Mouse (Mus musculus) left cerebral cortex, adult 2 months (tissue): Measurements from ENCODE around the gene Oat. TPM values are rescaled to one million over a fixed set of nuclear protein-coding genes. Genes with fewer than 3 reads are reported as not detected.

Experiments
- DNase-seq, 2 experiments: peaks; one replicate each; pipeline ENCODE4 v3.0.0; 2021 to 2022; ENCODE audit warnings: low spot score in 2 of 2, mixed read lengths in 1 of 2; ENCODE audit errors: extremely low spot score in 1 of 2
- H3K27ac ChIP-seq: fragments of 200-600 bp; 2 replicates; pipeline ENCODE4 v1.8.1; 2022
- H3K4me3 ChIP-seq: fragments of 200-600 bp; 2 replicates; pipeline ENCODE4 v1.8.1; 2022
- CTCF ChIP-seq: fragments of 200-600 bp; IDR thresholded peaks from 2 replicates; pipeline ENCODE4 v1.8.1; 2022; ENCODE audit warnings: antibody characterized with exemption, mild to moderate bottlenecking, moderate library complexity
- intact Hi-C: fragments of 180-260 bp; cut with DNase I; formaldehyde crosslinking; loops from one replicate; pipeline ENCODE4 v1.15.1; 2025
- total RNA-seq, 2 experiments: library from RNA; stranded (reverse); gene quantifications; 2 replicates each; pipeline ENCODE4 v1.2.3; 2021

The Oat gene
- total RNA-seq, 2 experiments from 2014 or later, result 83.8 to 83.9 TPM

DNA sequence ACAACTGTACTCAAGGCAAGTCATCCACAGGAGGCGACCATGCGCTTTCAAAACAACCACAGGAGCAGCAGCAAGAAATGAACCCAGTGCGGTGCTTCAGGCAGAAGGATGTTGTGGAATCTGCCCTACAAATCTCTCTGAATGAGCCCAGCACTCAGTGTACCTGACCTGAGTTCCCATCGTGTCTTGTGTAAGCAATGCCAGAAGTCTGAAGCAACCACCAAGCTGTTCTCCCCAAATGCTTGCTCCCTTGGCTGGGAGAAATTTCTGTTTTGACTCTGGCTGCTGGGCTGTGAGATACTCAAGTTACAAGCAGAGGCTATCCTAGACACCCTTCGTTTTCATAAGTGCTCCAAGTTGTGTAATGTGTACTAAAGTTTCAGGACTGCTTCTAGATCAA is 29.5 kb upstream of the Oat start:
- no peak for TF ChIP-seq CTCF
- Histone ChIP-seq H3K27ac (no peak overlapping the region), H3K4me3 (no peak overlapping the region)
- intact Hi-C loops, result no loop called here
- DNase-seq, result no peak

DNA sequence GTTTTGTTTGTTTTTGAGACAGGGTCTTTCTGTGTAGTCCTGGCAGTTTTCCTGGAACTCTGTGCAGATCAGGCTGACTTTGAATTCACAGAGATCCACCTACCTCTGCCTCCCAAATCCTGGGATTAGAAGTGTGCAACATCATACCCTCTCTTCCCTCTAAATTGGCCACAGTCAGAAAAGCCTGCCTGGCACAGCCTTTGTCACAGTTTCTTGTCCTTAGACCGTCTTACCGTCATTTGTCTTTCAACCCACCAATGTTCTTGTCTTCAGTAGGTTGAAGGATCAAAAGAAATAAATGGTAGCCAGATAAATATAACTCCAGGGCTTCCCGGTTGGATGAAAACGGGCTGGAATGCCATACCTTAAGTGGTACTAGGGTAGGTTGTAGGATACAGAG is 28.5 kb upstream of the Oat start:
- no peak overlapping the region for H3K27ac ChIP-seq
- H3K4me3 ChIP-seq, result no peak overlapping the region
- TF ChIP-seq CTCF, result no peak
- DNase-seq, result no peak
- intact Hi-C loops, result no loop called here

DNA sequence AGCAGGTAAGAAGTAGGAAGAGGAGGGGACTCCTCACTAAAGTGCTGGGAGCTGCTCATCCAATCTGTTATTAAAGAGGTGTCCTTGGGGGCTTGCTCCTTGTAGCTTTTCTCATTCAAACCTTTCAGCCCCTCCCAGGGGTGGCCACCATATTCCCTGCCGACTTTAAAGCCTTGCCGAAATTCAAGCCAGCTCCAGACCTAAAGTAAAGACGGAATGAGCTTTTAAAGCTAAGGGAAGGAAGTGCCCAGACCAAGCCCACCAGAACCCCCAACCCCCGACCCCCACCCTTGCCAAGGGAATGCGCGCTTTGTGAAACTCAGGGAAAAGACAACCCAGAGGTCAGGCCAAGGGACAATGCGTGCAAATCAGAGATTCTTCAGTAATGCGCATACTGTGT is 24.7 kb upstream of the Oat start:
- no peak for TF ChIP-seq CTCF
- DNase-seq, result no peak
- intact Hi-C loops, result no loop called here
- no peak overlapping the region for H3K27ac ChIP-seq
- no peak overlapping the region for H3K4me3 ChIP-seq

DNA sequence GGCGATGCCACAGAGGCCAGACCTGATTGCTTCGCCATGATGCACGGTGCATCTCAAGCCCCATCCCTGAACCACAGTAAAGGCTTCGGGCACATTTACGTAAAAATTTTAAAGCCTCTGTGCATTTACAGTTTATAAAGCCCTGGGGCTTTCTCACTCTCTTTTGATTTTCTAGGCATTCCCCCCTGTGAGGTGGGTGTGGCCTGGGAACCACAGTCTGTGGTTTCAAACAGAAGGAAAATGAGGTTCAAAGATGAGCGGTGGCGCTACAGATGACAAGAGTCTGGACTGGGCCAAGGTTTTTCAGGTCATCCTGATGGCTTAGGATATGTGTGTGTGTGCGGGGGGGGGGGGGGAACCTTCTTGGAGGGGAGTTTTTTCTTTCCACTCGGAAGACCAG is 23.8 kb upstream of the Oat start:
- no peak for TF ChIP-seq CTCF
- Histone ChIP-seq H3K27ac (no peak overlapping the region), H3K4me3 (no peak overlapping the region)
- DNase-seq, result no peak
- intact Hi-C loops, result no loop called here

DNA sequence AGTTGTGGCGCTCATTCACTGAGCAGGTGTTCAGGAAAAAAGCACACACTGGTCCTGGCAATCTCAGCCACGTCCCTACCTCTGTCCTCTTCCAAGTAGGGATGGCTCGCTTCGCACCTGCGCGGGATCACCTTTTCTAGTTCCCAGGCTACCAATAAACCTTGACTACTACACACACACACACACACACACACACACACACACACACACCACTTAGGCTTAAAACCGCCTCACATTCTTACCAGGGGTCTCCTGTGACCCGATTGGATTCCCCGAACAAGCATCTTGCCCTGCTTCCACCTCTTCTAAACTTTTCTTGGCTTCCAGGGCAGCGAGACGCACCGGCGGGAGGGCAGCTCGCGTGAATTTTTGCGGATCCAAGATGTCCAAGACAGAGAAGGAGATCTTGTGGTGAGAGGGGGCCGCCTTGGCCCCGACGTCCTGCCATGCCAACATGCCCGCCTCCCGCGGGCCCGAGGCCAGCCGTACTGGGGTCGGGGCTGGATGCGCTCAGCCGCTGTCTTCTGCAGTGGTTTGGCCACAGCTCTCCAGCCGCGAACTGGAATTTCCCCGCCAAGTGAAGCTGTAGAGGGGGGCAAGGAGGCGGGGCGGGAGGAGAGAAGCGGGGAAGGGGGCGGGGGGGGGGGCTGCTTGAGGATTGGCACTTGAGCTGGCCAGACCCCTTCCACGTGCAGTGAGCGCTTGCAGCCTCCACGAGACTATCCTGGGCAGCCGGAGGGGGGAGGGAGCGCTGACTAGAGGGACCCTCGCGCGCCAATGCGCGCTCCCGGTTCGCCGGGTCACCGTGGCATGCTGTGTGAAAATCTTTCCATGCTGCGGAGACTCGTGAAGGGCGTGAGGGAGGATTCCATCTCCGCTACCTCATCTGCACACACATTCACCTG is 23.1 kb upstream of the Oat start, which contains the start of gene Nkx1-2:
Nkx1-2 (minus strand) TSS at position 567 of the 905 bp plus-strand sequence.
- TF ChIP-seq CTCF, result no peak
- no peak for DNase-seq
- no peak within 1 kb of the TSS for H3K27ac ChIP-seq
- intact Hi-C loops, result no loop called here
- H3K4me3 ChIP-seq, result no peak within 1 kb of the TSS; the same call in 1 of the 2 replicates

DNA sequence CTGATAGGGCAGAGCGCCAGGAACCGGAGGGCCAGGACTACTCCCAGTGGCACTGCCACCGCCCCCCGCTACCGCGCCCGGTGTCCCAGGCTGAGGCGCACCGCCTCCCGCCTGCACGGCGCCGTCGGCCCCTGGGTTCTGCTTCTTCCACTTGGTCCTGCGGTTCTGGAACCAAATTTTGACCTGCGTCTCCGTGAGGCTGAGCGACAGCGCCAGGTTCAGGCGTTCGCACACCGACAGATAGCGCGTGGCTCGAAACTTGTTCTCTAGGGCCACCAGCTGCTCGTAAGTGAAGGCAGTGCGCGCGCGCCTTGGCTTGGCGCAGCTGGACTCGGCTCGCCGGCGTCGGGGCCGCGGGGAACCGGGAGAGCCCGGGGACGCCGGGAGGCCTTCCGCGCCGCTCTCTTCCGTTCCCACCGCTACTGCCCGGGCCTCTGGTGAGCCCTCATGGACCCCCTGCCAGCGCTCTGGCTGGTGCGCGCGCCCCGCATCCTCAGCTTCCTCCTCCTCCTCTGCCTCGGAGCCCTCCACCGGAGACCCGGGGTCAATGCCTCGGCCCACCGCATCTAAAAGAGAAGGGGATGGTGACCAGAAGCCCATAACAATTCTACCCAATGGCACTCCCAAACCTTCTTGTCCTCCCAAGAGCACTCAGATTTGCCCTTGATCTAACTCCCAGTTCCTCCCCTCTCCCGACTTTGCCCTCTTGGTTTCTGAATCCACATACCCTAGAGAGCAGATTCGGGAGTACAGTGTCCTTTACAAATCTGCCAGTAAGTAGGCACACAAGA is 21.2 kb upstream of the Oat start:
- H3K27ac ChIP-seq, result no peak overlapping the region
- intact Hi-C loops, result no loop called here
- peak overlapping the region; percentile 33 for H3K4me3 ChIP-seq
- DNase-seq, result no peak
- TF ChIP-seq CTCF, result no peak

DNA sequence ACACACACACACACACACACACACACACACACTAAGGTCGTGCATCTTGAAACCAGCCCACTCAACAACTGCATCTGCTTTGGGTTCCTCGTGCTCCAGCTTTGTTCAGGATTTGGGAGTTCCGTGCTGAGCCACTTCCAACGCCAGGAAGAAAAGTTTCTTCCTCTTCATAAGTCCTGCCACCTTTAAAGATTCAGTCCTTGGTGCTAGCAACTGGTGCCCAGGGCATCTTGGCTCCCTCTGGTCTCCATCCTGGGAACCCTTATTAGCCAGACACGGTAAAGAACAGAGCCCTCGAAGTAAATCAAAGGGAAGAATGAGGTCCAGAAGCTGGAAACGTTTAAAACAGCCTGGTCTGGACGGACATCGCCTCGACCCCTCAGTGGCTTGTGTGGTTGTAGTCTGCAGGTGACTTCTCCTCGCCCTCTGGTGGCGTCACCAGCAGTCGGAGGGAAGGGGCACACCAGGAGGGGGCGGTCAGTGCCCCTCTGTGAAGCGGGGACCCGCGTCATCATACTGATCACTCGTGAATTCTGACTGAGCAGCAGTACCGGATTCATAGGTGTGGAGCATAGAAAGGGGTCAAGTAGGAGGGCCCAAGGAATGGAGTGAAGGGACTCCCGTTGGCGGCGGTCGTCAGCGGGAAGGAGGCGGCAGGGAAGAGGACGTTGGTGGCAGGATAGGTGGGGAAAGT is 20.5 kb upstream of the Oat start:
- no peak for DNase-seq
- TF ChIP-seq CTCF, result no peak; the same call in 1 of the 2 replicates
- Histone ChIP-seq H3K27ac (no peak overlapping the region), H3K4me3 (peak overlapping the region; percentile 33; the same call in 1 of the 2 replicates)
- intact Hi-C loops, result no loop called here

DNA sequence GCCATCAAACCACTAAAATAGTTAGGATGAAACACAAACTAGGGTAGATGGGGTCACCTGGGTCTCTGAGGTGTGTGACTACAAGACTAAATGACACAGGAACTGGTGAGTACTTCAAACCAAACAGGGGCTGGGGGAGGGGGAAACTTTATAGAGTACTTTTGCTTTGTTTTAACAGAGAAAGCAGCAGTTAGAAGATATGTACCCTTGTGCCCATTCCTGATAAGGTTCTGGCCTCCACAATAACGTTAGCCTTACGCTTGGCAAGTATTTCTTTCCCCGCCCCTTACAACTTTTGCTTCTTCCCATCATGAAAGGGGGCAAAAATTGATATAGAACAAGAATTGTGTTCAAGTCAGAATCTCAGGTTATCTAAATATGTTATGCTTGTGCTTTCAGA is 19.6 kb upstream of the Oat start:
- no peak overlapping the region for H3K27ac ChIP-seq
- no peak for TF ChIP-seq CTCF
- no peak for DNase-seq
- intact Hi-C loops, result no loop called here
- no peak overlapping the region for H3K4me3 ChIP-seq

DNA sequence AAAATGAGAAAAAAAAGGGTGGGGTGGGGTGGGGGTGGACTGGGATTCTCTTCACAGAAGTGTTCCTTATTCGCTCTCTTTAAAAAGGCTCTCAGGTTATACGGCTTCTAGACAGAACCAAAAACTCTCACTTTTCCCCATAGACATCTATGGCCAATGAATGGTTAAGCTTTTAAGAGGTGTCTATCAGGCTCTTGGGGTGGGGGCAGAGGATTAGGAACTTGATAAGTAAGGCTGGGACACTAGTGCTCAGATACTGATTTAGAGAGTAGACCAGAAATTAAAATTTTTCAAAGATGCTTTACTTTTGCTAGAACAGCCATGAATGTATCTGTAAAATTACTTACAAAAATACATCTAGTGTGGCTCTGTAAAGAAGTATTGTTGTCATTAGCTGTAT is 18.1 kb upstream of the Oat start:
- Histone ChIP-seq H3K27ac (no peak overlapping the region), H3K4me3 (no peak overlapping the region)
- no peak for TF ChIP-seq CTCF
- intact Hi-C loops, result no loop called here
- no peak for DNase-seq

DNA sequence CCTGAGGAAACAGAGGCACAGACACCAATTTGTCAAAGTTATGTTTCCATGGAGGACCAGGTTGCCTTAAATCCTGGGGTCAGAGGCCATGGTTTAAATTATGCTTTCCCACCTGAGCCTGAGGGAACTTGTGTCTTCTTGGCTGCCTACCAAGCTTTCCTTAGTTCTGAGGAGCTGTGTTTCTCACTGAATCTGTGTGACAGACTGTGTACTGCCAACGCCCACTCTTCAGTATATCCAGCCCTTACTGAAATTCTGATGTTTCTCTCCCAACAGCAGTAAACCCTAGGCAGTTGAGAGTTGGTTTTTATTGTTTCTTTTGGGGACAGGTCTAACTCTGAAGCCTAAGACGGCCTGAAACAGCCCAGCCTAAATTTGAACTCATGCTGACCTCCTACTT is 17.6 kb upstream of the Oat start:
- no peak for DNase-seq
- no peak overlapping the region for H3K4me3 ChIP-seq
- intact Hi-C loops, result no loop called here
- no peak overlapping the region for H3K27ac ChIP-seq
- no peak for TF ChIP-seq CTCF

DNA sequence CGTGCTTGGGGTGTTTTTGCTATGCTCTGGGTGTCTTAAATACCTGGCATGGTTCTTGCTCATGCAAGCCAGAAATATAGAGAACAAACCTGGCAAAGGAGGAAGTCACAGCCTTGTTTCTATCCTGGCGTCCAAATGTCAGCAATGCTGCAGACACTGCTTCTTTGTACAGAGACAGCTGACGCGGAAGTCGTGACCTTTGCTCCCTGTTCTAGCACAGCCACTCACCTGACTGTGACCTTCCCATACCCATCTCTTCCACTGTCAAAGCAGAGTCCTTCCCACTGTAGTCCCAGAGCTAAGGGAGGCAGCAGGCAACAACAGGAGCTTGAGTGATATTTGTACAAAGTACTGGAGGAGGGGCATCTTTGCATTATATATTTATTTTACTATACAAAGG is 13.4 kb upstream of the Oat start:
- intact Hi-C loops, result no loop called here
- no peak for TF ChIP-seq CTCF
- no peak overlapping the region for H3K27ac ChIP-seq
- DNase-seq, result no peak
- H3K4me3 ChIP-seq, result no peak overlapping the region

DNA sequence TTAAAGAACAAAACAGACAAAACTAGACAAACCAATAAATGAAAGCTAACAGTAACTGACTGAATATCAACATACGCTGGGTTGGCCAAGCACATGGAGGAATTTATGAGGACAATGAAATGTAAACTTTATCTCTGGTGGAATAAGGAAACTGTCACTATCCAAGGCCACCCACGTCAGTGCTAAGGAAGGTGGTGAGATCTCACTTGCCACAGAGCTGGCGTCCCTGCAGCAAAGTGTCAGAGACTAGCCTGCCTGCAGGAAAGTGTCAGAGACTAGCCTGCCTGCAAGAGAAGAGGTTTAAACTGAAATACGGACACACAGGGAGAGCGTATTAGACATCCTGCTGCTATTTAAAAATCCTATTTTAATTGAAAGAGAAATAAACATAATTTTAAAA is 11.0 kb upstream of the Oat start:
- TF ChIP-seq CTCF, result no peak

More for the DNA sequence above, 11.0 kb upstream of the Oat start:
- DNase-seq, result no peak
- no peak overlapping the region for H3K27ac ChIP-seq
- H3K4me3 ChIP-seq, result no peak overlapping the region
- intact Hi-C loops, result no loop called here
